Mouse (Mus musculus): Measurements from ENCODE around the gene Arhgdib. TPM values are rescaled to one million over a fixed set of nuclear protein-coding genes. Genes with fewer than 3 reads are reported as not detected.
A peak's percentile ranks its signal among the peaks of the same experiment; 100 is the strongest.
"Not testable (repeated sequence)": the region's sequence is repeated elsewhere in the genome, so short reads cannot be mapped to it uniquely, and the experiment has no call there.

Gene Arhgdib
- 10 to 100 TPM in 1 of 2 experiments, 1 to 10 TPM in 1; 6.3 to 12.1 TPM for total RNA-seq (2021)
- long read RNA-seq, experiment 1, transcript Arhgdib-201 (6 exons, 1,193 nt), result major isoform, 6 of 13 reads
- long read RNA-seq, experiment 1, partial matches to known transcripts, result 0 of 13 reads
- long read RNA-seq, experiment 1, other reads (novel, unspliced or antisense), result 1 of 13 reads
- long read RNA-seq, experiment 2, partial matches to known transcripts, result 1 of 8 reads
- long read RNA-seq, experiment 2, other reads (novel, unspliced or antisense), result 1 of 8 reads

DNA sequence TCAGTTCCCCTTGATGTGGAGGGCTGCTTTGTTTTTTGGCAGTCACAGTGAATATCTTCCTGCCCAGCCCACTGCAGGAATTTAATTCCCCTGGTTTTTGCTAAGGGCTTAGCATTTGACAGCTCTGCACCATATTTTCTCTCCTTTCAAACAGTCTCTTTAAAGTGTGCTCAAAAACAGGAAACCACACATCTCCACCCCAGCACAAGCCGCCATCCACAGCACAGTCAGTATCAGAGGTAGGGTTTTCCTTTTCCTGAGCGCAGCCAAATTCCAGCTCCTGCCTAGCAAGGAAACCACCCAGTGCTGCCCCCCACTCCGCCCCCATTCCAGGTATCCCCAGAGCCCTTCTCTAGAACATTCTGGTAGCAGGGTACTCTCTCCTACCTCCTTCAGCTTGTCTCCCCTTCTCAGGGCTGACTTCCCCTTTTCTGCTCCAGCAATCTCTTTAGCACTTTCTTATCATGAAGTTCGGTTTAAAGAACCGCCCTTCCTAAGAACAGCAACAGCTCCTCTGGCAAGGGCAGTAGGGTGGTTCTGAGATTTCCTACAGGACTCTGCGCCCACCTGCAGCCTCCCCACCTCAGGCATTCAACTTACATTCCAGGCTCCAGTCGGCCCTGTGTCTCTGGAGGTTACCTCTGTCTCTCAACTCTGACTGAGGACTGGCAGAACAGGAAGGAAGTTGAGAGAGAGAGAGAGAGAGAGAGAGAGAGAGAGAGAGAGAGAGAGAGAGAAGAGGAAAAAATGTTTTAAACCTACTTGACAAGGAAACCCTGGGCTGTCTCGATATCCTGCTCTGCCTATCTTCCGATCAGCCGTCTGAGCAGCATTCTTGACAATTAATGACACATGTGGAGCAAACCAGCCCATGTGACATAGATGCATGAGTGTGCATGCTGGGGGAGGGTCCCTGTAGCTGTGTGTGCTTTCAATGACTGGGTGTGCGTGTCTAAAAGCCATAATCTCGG lies at the start of gene Arhgdib:
Gene Arhgdib, minus strand, starts transcription at position 849 of the 971 bp plus-strand sequence.
- DNase-seq, result no peak

DNA sequence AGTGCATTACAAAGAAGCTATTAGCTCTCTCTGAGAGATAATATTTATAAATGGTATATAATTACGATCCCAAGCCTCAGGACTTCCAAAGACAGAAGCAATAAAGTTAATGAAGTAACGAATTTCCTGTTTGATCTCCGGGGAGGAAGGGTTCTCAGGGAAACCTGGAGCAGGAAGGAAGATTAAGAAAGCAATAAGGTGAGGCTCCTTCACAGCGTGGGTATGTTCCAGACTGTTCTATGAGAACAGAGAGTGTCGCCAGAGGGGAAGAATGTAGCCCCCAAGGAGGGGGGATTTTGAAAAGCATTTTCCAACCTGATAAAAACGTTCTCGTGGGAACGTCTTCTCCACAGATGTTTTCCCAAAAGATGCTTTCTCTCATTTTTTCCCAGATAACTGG lies 48.9 kb upstream of the Arhgdib start:
- no peak for DNase-seq

DNA sequence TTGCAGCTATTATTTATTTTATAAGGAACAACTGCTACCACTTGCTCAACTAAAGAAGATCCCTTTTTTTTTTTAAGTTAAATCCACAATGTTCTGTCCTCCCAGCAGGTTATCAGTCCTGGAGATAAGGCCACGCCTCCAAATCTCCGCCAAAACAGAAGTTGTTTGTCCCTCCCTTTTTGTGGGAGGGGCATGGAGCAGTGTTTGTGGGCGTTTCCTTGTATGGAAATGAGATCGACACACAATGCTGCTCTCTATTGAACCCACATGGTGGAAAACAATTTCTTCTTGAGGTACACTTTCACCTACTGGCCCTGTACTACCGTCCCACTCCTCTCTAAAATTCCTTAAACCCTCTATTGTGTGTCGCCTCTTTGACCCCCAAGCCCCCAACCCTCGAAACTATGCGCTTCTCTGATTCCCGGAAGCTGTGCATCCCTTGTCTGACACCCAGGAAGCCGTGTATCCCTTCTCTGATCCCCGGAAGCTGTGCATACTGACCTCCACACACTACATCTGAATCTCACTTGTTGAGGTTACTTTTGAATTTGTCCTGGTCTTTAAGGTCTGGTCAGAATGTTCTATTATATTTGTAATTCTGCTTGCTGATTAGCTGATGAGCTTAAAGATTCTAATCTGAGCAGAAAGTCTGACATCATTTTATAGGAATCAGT lies 48.3 kb upstream of the Arhgdib start:
- no peak for DNase-seq

DNA sequence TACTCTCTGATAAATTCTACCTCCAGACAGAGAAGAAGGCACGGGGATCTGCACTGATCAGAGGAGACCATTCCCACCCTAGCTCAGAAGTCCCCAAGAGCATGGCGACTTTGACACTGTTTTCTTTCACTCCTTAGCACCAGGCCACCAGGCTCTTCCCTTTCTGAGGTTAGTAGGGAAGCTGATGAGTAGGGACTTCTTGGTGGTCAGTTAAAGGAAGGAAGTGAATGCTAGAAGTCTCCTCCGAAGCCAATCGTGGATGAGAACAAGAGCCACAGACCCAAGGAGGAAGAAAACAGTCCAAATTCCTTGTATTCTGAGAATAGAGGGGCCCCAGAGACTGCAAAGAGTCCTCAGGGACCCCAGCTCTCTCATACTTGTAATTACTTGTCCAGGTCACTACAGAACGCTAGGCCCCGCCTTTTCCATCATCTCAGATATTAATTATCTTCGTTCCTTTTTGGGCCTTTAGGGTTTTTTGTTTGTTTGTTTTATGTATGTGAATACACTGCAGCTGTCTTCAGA lies 46.9 kb upstream of the Arhgdib start:
- peak; percentile 32 for DNase-seq

DNA sequence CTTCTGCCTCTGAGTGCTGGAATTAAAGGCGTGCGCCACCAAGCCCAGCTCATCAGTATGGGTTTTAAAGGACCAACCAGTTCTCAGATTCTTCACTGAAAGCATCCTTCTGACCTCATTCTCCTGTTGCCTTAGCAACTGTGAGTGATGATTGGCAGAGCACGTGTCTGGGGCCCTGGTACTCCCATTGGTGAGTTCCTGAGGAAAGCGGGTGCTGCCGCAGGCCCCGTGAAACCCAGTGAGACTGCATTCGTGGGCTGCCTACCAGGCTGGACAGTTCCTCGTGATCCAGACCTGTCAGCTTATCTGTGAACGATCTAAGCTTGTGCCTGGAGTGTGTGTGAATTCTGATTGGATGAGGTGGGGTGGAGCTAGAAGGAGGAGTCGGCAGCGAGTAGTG lies 45.0 kb upstream of the Arhgdib start:
- no peak for DNase-seq

DNA sequence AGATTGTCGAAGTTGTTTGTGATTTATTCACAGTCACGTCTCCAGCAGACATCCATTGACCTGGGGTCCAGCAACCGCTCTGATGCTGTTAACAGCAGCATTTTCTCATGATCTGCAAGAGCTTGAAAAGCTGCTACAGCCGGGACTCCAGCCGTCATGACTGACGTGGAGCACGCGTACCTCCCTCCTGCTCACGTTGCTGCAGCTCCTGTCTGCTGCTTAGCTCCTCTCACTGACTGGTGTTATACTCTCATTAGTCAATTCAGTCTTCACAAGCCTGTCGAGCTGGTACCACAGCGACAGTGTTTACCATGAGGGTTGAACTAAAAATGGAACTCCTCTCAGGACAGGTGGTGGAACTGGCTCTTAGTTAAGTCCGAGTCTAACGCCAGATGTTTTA lies 44.3 kb upstream of the Arhgdib start:
- DNase-seq, result no peak

DNA sequence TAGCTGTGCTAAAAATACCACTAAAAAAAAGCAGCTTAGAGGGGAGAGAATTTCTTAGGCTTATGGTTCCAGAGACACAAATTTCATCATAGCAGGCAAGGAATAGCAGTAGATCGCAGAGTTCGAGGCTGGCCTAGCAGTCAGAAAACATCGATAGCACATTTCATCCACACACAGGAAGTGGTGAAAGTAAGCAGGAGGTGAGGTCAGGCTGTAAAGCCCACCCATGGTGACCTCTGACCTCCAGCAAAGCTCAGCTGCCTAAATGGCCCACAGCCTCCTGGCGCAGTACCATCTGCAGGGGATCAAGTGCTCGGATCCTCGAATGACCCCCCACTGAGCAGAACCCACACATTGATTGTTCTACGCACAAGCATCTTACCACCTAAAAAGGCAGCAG lies 41.5 kb upstream of the Arhgdib start:
- no peak for DNase-seq

DNA sequence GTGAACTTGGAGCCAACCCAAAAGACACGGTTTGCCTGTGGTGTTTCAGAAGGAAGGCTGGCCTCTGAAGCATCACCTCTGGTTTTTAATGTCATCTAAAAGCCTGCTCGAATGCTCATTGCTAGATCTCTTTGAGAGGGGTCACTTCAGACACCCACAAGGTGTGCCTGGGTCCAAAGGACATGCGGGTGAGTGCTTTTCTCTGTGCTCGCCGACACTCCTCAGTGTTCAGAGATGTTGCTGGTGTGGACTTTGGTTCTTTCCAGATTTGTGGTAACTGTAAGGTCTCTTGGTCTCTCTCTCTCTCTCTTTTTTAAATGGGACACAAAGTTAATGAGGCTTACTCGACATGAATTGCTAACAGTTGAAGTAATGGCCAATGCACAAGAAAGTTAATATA lies 40.9 kb upstream of the Arhgdib start:
- no peak for DNase-seq

DNA sequence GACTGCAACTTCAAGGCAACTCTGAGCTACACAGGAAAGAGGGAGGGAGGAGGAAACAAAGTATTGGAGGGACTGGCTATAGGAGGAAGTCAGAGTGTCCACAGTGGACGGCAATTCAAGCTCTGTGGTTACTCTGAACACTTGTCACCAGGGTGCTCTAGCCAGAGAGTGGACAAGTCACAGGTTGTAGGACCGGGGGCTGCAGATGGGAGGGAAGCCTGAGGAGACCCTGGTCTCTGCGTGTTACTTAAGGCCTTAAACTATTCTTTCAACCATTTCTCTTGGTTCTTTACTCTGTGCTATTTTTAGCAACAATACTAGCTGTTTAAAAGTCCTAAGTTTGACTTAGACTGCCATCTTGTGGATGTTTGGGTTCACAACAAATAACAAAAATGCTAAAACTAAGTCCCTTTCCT lies 38.6 kb upstream of the Arhgdib start:
- no peak for DNase-seq

DNA sequence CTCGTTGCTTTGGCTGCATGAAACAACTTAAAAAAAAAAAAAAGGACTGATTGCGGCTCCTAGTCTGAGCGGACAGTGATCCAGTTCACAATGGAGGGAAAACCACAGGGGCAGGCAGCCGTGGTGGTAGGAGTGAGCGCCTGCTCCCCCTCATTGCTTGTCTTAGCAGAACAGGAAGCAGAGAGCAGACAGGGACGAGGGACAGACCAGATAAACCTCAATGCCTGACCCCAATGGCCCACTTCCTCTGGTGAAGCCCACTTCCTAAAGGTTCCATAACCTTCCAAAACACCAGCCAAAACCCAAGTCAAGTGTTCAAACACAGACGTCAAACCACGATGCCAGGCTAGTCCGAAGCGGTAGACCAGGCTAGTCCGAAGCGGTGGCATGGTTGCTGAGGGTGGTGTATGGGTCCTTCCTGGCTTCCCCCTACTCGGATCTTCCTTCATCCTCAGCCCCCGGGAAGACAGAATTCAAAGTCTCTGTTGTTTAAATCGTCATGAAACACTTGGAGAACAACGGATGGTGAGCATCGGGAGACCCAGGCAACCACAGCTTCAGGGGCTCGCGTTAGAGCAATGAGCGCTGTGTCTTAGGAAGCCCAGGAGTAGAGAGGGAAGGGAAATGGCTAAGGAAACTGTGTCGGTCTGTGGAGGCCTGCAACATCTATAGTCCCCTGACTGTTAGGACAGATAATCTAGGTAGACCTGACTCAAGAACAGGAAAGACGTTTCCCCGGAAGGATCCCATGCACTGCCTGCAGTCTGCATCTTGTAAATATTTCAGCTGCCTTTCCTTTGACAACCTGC lies 37.8 kb upstream of the Arhgdib start:
- no peak for DNase-seq

DNA sequence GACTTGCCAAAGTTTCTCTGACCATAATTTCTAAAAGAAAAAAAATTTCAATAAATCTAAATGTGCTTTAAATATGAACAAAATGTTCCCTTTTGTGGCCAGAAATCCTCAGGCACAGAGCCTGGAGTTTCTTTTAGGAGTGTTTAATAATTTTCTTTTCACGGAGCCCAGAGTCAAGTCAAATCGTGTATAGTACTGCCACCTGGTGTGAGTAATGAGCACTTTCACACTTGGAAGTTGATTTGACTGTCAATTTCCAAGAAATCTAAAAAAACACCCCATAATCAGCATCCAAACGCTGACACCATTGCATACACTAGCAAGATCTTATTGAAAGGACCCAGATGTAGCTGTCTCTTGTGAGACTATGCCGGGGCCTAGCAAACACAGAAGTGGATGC lies 27.2 kb upstream of the Arhgdib start:
- DNase-seq, result not testable (repeated sequence)

DNA sequence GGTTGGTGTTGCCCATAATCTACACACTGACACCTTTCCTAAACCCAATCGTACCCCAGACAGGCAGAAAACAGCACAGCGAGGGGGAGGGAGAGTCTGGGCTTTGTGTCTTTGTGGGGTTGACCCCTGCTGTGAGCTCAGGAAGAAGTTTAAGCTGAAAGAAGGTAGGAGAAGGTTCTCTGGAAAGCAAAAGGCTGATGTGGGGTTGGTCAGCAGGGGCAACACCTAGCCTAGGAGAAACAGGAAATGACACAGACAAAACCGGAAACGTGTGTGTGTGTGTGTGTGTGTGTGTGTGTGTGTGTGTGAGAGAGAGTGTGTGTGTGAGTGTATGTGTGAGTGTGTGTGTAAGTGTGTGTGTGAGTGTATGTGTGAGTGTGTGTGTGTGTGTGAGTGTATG lies 25.8 kb upstream of the Arhgdib start:
- no peak for DNase-seq

DNA sequence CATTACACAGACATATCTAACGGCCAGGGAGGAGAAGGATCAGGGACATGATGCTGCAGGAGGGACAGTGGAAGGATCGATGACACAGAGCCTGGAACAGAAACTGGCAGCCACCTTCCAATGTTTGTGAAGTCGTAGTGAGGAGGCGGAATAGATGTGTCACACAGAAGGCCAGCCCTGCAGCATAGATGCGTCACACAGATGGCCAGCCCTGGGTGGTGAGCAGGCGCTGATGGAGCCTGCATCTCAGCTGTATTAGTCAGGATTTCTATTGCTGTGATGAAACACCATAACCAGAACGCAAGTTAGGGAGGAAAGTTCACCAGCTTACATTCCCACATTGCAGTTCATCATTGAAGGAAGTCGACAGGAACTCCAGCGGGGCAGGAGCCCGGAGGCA lies 24.2 kb upstream of the Arhgdib start:
- DNase-seq, result no peak

DNA sequence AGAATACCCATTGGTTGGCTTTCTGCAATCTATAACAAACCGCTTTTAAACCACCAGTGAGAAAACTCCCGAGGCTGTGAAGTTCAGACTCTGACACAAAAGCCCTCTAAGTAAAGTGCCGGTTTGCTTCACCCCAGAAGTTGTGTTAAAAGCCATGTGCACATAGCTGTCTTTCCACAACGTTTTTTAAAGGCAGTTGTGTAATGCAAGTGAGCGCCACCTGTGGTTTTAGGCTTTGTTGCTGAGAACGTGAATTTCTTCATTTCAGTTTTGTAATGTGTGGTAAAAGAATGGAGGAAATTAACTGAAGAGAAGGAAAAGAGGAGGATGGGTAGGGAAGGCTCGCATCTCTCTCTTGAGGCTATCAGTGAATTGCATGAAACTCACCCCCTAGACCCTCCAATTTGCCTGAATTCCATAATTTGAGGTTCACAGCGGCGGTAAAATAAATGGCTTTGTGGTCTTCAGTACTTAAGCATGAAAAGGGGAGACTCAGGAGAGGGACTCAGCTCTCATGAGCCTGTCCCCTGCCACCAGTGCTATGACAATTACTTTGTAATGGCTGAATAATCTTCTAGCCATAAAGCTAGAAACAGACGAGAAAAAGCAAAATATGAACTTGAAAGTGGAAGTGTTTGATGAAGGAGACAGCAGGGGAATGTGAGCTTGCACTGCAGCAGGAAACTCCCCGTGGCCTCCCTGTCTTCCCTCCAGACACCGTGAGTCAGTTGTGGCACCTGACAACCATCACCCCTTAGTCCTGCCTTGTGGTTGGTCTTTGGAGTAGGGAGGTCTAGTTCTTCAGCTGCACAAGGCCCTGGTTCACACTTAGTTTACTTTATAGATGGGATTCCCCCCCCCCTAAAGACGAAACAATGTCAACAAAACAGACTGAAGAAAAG lies 23.2 kb upstream of the Arhgdib start:
- no peak for DNase-seq

DNA sequence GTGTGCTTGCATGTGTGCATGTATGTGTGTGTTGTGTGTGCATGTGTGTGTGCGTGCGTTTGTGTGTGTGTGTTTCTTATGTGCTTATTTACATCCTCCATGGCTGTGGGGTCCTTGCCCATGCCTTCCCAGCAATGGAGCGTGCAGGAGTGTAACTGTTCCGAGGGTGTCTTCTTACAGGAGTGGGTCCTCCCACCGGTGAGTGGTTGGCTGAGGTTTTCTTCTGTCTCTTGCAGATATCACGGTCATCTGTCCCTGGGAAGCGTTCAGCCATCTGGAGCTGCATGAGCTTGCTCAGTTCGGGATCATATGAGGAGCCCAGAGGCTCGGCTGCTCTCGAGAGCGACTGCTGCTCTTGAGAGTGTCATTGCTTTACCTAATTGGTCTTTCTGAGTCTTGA lies 21.3 kb upstream of the Arhgdib start:
- DNase-seq, result no peak

DNA sequence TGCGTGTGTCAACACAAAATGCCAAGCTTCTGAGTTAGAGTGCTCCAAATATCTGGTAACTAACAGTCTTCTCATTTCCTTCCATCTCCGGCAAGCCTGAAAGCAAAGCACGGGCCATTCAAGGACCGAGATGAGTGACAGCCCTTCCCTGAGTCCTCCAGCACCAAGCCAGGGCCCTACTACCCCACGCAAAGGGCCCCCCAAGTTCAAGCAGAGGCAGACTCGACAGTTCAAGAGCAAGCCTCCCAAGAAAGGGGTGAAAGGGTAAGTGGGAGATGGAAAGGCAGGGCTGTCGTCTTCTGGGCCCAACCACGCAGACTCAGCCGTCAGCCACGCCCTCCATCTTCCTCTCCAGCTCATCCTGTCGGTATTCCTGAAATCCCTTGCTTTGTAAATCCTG lies 17.4 kb upstream of the Arhgdib start:
- no peak for DNase-seq

DNA sequence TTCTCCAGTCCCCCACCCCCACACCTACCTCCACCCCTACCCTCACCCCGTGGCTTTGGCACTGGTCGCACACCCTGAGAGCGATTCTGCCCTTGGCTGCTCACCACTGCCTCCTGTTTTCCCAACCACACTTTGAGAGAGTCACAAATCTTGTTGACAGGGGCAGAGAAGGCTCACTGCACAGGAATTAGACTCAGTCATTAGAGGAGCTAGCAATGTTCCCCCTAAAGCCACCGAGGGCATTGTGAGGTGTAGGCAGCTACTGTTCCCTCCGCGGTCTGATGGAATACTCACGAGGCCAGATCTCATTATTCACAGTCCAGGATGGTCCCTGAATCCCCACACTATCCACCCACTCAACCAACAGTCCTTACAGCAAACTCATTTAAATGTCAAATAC lies 15.4 kb upstream of the Arhgdib start:
- DNase-seq, result no peak

DNA sequence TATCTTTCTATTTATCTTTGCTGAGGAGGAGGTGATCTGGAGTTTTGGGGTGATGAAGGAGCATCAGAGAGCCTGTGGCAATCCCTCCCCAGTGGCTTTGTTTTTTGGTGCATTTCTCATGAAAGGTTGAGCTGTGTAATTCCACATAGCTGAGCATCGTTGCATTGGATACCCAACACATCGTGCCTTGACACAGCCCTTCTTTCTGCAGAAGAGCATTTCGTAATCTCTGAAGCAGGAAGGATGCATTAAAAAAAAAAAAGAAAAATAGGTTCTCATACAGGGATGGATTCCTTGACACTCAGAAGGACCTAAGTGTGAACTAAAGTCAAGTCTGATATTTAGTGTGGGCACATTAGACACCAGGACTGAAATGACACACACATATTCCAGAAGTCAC lies 13.5 kb upstream of the Arhgdib start:
- DNase-seq, result no peak

DNA sequence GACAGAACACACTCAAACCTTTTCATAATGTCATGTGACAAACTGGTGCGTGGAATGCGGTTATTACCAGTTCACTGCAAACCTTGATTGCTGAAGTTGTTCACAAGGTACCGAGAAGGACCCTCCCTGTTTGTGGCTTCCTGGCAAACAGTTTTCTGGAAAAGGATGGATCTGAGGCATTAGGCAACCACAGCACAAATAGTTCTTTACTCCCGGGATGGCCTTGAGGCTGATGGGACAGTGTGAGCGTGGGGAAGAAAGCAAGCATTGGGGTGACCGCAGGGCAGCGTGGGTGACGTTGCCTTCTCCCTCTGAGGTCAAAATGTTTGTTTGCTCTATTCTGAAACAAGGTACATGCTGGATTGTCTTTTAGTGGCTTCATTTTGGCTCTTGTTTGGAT lies 13.0 kb upstream of the Arhgdib start:
- no peak for DNase-seq

DNA sequence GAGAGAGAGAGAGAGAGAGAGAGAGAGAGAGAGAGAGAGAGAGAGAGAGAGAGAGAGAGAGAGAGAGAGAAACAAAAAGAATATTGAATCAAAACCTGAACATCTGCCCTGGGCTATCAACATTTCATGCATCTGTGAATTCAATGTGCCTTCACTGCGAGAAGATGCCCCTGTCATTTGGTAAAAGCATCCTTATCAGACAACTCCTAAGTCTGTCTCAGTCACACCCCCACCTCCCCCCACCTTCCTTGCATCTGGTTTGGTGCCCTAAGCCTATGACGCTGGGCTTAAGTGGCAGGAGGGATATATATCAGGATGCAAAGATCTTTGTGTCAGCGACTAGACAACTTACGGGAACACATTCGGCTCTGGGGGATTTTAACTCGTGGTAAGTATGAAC lies 12.5 kb upstream of the Arhgdib start:
- DNase-seq, result no peak

DNA sequence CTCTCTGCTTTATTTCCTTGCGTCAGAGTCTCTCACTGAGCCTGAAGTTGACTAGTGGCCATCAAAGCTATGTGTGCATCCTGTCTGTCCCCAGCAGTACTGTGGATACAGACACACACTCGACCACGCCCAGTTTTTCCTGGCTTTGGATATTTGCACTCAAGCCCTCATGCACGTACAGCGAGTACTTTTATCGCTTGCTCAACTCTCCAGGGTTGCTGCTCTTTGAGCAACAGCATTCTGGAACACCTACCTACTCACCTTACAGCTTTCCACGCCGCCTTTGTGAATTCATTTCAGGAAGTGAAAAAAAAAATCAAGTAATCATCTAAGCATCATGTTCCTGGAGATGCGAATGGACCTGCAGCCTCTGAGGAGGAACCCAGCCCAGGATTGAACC lies 11.2 kb upstream of the Arhgdib start:
- no peak for DNase-seq
